In genomic region chr15:27467081-27467491, GRCm38 (mm10) we compare ENCODE assay signal across 8 mouse cellular contexts. TPM values are rescaled to one million over a fixed set of nuclear protein-coding genes. Genes with fewer than 3 reads are reported as not detected.
A peak's percentile ranks its signal among the peaks of the same experiment; 100 is the strongest.
DNase-seq lines count a peak whose midpoint lies in the region; ATAC-seq and TF ChIP-seq lines count a peak whose summit lies in the region.

No protein-coding gene starts in this region.

- peak overlapping the region; percentile 86 for H3K4me2 ChIP-seq in heart, embryonic 13.5 days
- H3K4me2 ChIP-seq in forebrain, embryonic 14.5 days (ENCODE audit: low read length), result peak overlapping the region; percentile 69
- peak overlapping the region; percentile 94 for H3K4me2 ChIP-seq in liver, embryonic 15.5 days

- H3K9me3 ChIP-seq in heart, embryonic 13.5 days, result peaks cover 3% of the 10 kb centered on the region; the same call in 1 of the 2 replicates
- H3K9me3 ChIP-seq in G1E (replicated peaks), result no peaks in the 10 kb centered on the region
- no peaks in the 10 kb centered on the region for H3K9me3 ChIP-seq in forebrain, embryonic 14.5 days (replicated peaks; ENCODE audit: control insufficient read depth, low read length)
- H3K9me3 ChIP-seq in liver, embryonic 15.5 days (replicated peaks), result no peaks in the 10 kb centered on the region

- no peak for TF ChIP-seq CTCF in G1E (IDR thresholded peaks at IDR 0.05; ENCODE audit: low read depth, low read length)

- H3K36me3 ChIP-seq in heart, embryonic 13.5 days, result no peaks in the 10 kb centered on the region; the same call in 1 of the 2 replicates
- H3K36me3 ChIP-seq in G1E (replicated peaks), result peaks cover 14% of the 10 kb centered on the region
- no peaks in the 10 kb centered on the region for H3K36me3 ChIP-seq in forebrain, embryonic 14.5 days (ENCODE audit: control insufficient read depth, insufficient read depth, low read length)
- H3K36me3 ChIP-seq in liver, embryonic 15.5 days (replicated peaks), result peaks cover 2% of the 10 kb centered on the region; the same call in 1 of the 2 replicates

- peak overlapping the region; percentile 93 for H3K9ac ChIP-seq in heart, embryonic 13.5 days
- peak overlapping the region; percentile 95 for H3K9ac ChIP-seq in forebrain, embryonic 14.5 days (ENCODE audit: low read length)
- H3K9ac ChIP-seq in liver, embryonic 15.5 days, result peak overlapping the region; percentile 93

- peaks cover 19% of the 10 kb centered on the region for H3K4me1 ChIP-seq in heart, embryonic 13.5 days
- H3K4me1 ChIP-seq in G1E (ENCODE audit: insufficient read depth, low read depth, low read length), result peaks cover 45% of the 10 kb centered on the region
- peaks cover 7% of the 10 kb centered on the region for H3K4me1 ChIP-seq in forebrain, embryonic 14.5 days (ENCODE audit: control insufficient read depth, insufficient read depth, low read length)
- H3K4me1 ChIP-seq in liver, embryonic 15.5 days (replicated peaks), result peaks cover 53% of the 10 kb centered on the region

- no peak for ATAC-seq in heart, embryonic 13.5 days (ENCODE audit: extremely low read depth, insufficient number of reproducible peaks, low FRiP score, low TSS enrichment)
- no peak for ATAC-seq in G1E (ENCODE audit: extremely low read depth, insufficient number of reproducible peaks, low FRiP score, poor library complexity, severe bottlenecking)
- ATAC-seq in forebrain, embryonic 14.5 days, result no peak; the same call in 1 of the 2 replicates
- peak; percentile 19 for ATAC-seq in liver, embryonic 15.5 days (ENCODE audit: insufficient read depth)

- H3K27me3 ChIP-seq in heart, embryonic 13.5 days (replicated peaks), result no peaks in the 10 kb centered on the region
- H3K27me3 ChIP-seq in G1E (ENCODE audit: insufficient read depth, low read length), result 0 out of 2 replicates have a peak, but pooled peaks cover under 1% of the 10 kb centered on the region
- no peaks in the 10 kb centered on the region for H3K27me3 ChIP-seq in forebrain, embryonic 14.5 days (replicated peaks; ENCODE audit: control insufficient read depth, insufficient read depth, low read length)
- peaks cover 5% of the 10 kb centered on the region; the same call in 1 of the 2 replicates for H3K27me3 ChIP-seq in liver, embryonic 15.5 days

- intact Hi-C loops in heart, postnatal 25 days (cut with DNase I), result loop anchor here (2.0 to 10.0 kb wide), 3 partner anchors 76 to 1482 kb away; partner anchors contain the start of gene Zfp622

- H3K4me3 ChIP-seq in heart, embryonic 13.5 days, result peak overlapping the region; percentile 72
- H3K4me3 ChIP-seq in G1E (ENCODE audit: low read depth, low read length), result peak overlapping the region; percentile 94
- peak overlapping the region; percentile 75 for H3K4me3 ChIP-seq in forebrain, embryonic 14.5 days (ENCODE audit: low read depth, low read length)
- peak overlapping the region; percentile 93 for H3K4me3 ChIP-seq in liver, embryonic 15.5 days (replicated peaks)

- H3K27ac ChIP-seq in heart, embryonic 13.5 days (replicated peaks), result peak overlapping the region; percentile 88
- peak overlapping the region; percentile 94 for H3K27ac ChIP-seq in forebrain, embryonic 14.5 days (ENCODE audit: low read depth, low read length)
- peak overlapping the region; percentile 94 for H3K27ac ChIP-seq in liver, embryonic 15.5 days (replicated peaks)

- WGBS in heart, embryonic 13.5 days, result under 1% methylated on average over 25 of the region's 25 CpGs
- WGBS in forebrain, embryonic 14.5 days, result under 1% methylated on average over 25 of the region's 25 CpGs
- WGBS in liver, embryonic 15.5 days (ENCODE audit: insufficient replicate concordance), result under 1% methylated on average over 25 of the region's 25 CpGs

- no peak for DNase-seq in heart, postnatal 25 days (ENCODE audit: low spot score)
- DNase-seq in G1E (ENCODE audit: low spot score), result no peak
- peak; percentile 34 for DNase-seq in forebrain, embryonic 14.5 days (ENCODE audit: low spot score)
- DNase-seq in left cerebral cortex, adult 18-20 months (ENCODE audit: low spot score in 2 of 2), result no peak
- DNase-seq in retina, embryonic 14.5 days (ENCODE audit: low spot score), result no peak
- no peak for DNase-seq in cerebellum, adult 11-12 months

RNA-seq across cellular contexts. Expression of gene Ank, which starts 0.6 kb away (rescaled TPM):
- polyA plus RNA-seq in heart, embryonic 13.5 days (2015; fragmentation: Nextera tagmentation; extraction: Ambion mirVana), result 9.1 and 10.6 TPM in 2 replicates
- total RNA-seq in heart, postnatal 25 days (2021), result 100 to 1,000 TPM; 174 to 208 TPM
- total RNA-seq in G1E (2014; fragmentation: Nextera tagmentation) (145 and 154 TPM in 2 replicates), G1E (2017) (38.2 and 39.2 TPM in 2 replicates)
- polyA plus RNA-seq in G1E (2012), result 28.0 and 37.0 TPM in 2 replicates
- polyA plus RNA-seq in forebrain, embryonic 14.5 days (2014; fragmentation: Nextera tagmentation; extraction: Ambion mirVana), result 13.7 and 13.9 TPM in 2 replicates
- 10.5 and 10.8 TPM in 2 replicates for polyA plus RNA-seq in liver, embryonic 15.5 days (2015; fragmentation: Nextera tagmentation; extraction: Ambion mirVana)
- 100 to 1,000 TPM; 185 to 192 TPM for total RNA-seq in left cerebral cortex, adult 18-20 months (2021)
